In genomic region chr2:112845583-112846512, GRCm38 (mm10) we compare ENCODE assay signal across 23 mouse cellular contexts.
DNase-seq lines count a peak whose midpoint lies in the region; ATAC-seq and TF ChIP-seq lines count a peak whose summit lies in the region.
"Had no signal": no experiment of that assay in that cellular context is flagged by ENCODE, and none has a peak within 500 bp of the region (broad histone marks: within the 10 kb centered on the region; RNA-seq: fewer than 3 reads in every experiment).

No protein-coding gene starts in this region.

- no peak for ATAC-seq in forebrain, embryonic 14.5 days
- ATAC-seq in forebrain, embryonic 12.5 days (ENCODE audit: low FRiP score): no peak; the same call in 1 of the 2 replicates
- ATAC-seq in midbrain, embryonic 11.5 days (ENCODE audit: low FRiP score): 0 out of 2 replicates have a peak, but pooled peaks have one; percentile 38
- no peak; the same call in 1 of the 2 replicates for ATAC-seq in midbrain, embryonic 13.5 days
- no peak for ATAC-seq in hindbrain, postnatal 0 days
- ATAC-seq in midbrain, postnatal 0 days (ENCODE audit: low FRiP score): no peak; the same call in 1 of the 2 replicates
- ATAC-seq: CD4-positive, CD25-positive, alpha-beta regulatory T cell, adult 4 months; forebrain, embryonic 13.5 days had no signal

- H3K9ac ChIP-seq in forebrain, embryonic 14.5 days (ENCODE audit: low read length): no peak overlapping the region
- H3K9ac ChIP-seq in forebrain, embryonic 12.5 days: no peak overlapping the region
- no peak overlapping the region for H3K9ac ChIP-seq in midbrain, embryonic 11.5 days (ENCODE audit: low read length)
- no peak overlapping the region for H3K9ac ChIP-seq in midbrain, embryonic 13.5 days (replicated peaks)
- H3K9ac ChIP-seq in hindbrain, postnatal 0 days (replicated peaks; ENCODE audit: low read length): no peak overlapping the region
- H3K9ac ChIP-seq in midbrain, postnatal 0 days (replicated peaks; ENCODE audit: low read length, poor library complexity, severe bottlenecking): no peak overlapping the region
- H3K9ac ChIP-seq: embryonic facial prominence, embryonic 13.5 days; forebrain, embryonic 13.5 days; heart, embryonic 13.5 days had no signal

- no peak overlapping the region for H3K4me2 ChIP-seq in forebrain, embryonic 14.5 days (ENCODE audit: low read length)
- H3K4me2 ChIP-seq in forebrain, embryonic 12.5 days: no peak overlapping the region
- H3K4me2 ChIP-seq in midbrain, embryonic 11.5 days: no peak overlapping the region
- H3K4me2 ChIP-seq in midbrain, embryonic 13.5 days (replicated peaks): no peak overlapping the region
- no peak overlapping the region for H3K4me2 ChIP-seq in hindbrain, postnatal 0 days (ENCODE audit: low read depth, low read length)
- no peak overlapping the region for H3K4me2 ChIP-seq in midbrain, postnatal 0 days (ENCODE audit: low read depth, low read length, poor library complexity, severe bottlenecking)
- H3K4me2 ChIP-seq: embryonic facial prominence, embryonic 13.5 days; forebrain, embryonic 13.5 days; heart, embryonic 13.5 days had no signal

- H3K36me3 ChIP-seq in forebrain, embryonic 14.5 days (ENCODE audit: control insufficient read depth, insufficient read depth, low read length): no peaks in the 10 kb centered on the region
- no peaks in the 10 kb centered on the region for H3K36me3 ChIP-seq in forebrain, embryonic 12.5 days (replicated peaks)
- H3K36me3 ChIP-seq in midbrain, embryonic 11.5 days (ENCODE audit: control insufficient read depth, insufficient read depth, low read length): no peaks in the 10 kb centered on the region
- H3K36me3 ChIP-seq in midbrain, embryonic 13.5 days: no peaks in the 10 kb centered on the region
- no peaks in the 10 kb centered on the region for H3K36me3 ChIP-seq in hindbrain, postnatal 0 days (ENCODE audit: insufficient read depth, low read length)
- H3K36me3 ChIP-seq in midbrain, postnatal 0 days (ENCODE audit: insufficient read depth, low read length): no peaks in the 10 kb centered on the region
- H3K36me3 ChIP-seq: embryonic facial prominence, embryonic 13.5 days; G1E had no signal

- 8% methylated on average over 4 of the region's 4 CpGs for WGBS in forebrain, embryonic 14.5 days
- 31% methylated on average over 4 of the region's 4 CpGs for WGBS in forebrain, embryonic 12.5 days
- WGBS in midbrain, embryonic 11.5 days: 68% methylated on average over 4 of the region's 4 CpGs
- 52% methylated on average over 4 of the region's 4 CpGs for WGBS in midbrain, embryonic 13.5 days
- WGBS in hindbrain, postnatal 0 days: 37% methylated on average over 4 of the region's 4 CpGs
- 44% methylated on average over 4 of the region's 4 CpGs for WGBS in midbrain, postnatal 0 days

- H3K4me3 ChIP-seq in forebrain, embryonic 14.5 days (ENCODE audit: low read depth, low read length): no peak overlapping the region
- no peak overlapping the region for H3K4me3 ChIP-seq in forebrain, embryonic 12.5 days (replicated peaks)
- H3K4me3 ChIP-seq in midbrain, embryonic 11.5 days (ENCODE audit: low read depth, low read length): no peak overlapping the region
- no peak overlapping the region for H3K4me3 ChIP-seq in midbrain, embryonic 13.5 days (replicated peaks)
- no peak overlapping the region for H3K4me3 ChIP-seq in hindbrain, postnatal 0 days (ENCODE audit: low read length)
- H3K4me3 ChIP-seq in midbrain, postnatal 0 days (ENCODE audit: low read depth, low read length): no peak overlapping the region
- H3K4me3 ChIP-seq: embryonic facial prominence, embryonic 13.5 days; forebrain, embryonic 13.5 days; gastrocnemius, adult 2 months; heart, embryonic 13.5 days had no signal

- no peaks in the 10 kb centered on the region for H3K4me1 ChIP-seq in forebrain, embryonic 14.5 days (ENCODE audit: control insufficient read depth, insufficient read depth, low read length)
- H3K4me1 ChIP-seq in forebrain, embryonic 12.5 days: no peaks in the 10 kb centered on the region
- H3K4me1 ChIP-seq in midbrain, embryonic 11.5 days (ENCODE audit: control insufficient read depth, insufficient read depth, low read length): no peaks in the 10 kb centered on the region
- no peaks in the 10 kb centered on the region for H3K4me1 ChIP-seq in midbrain, embryonic 13.5 days (replicated peaks)
- H3K4me1 ChIP-seq in hindbrain, postnatal 0 days (ENCODE audit: insufficient read depth, low read length): no peaks in the 10 kb centered on the region
- no peaks in the 10 kb centered on the region for H3K4me1 ChIP-seq in midbrain, postnatal 0 days (ENCODE audit: insufficient read depth, low read length)
- H3K4me1 ChIP-seq: embryonic facial prominence, embryonic 13.5 days; heart, embryonic 13.5 days had no signal

- intact Hi-C loops in left cerebral cortex, postnatal 4 days (cut with DNase I): no loop called here

- peak; percentile 10 for DNase-seq in forebrain, embryonic 14.5 days (ENCODE audit: low spot score)
- DNase-seq in midbrain, embryonic 11.5 days (ENCODE audit: low spot score, missing footprints): no peak
- DNase-seq in hindbrain, postnatal 0 days (ENCODE audit: low spot score): peak; percentile 9
- peak; percentile 21 for DNase-seq in midbrain, postnatal 0 days (ENCODE audit: low spot score)
- DNase-seq in left cerebral cortex, postnatal 4 days: no peak
- DNase-seq in adrenal gland, postnatal 4 days (ENCODE audit: low spot score in 2 of 2): no peak
- DNase-seq: adrenal gland, adult 8-10 months; adrenal gland, postnatal 36 days; B cell, adult 2 months; cerebellum, adult 11-12 months; cerebellum, adult 9-10 months; cerebellum, postnatal 36 days; gastrocnemius, adult 2 months; gastrocnemius, postnatal 25 days; heart, adult 11 months; heart, postnatal 36 days had no signal

- H3K9me3 ChIP-seq in forebrain, embryonic 14.5 days (replicated peaks; ENCODE audit: control insufficient read depth, low read length): no peaks in the 10 kb centered on the region
- 0 out of 2 replicates have a peak, but pooled peaks cover 6% of the 10 kb centered on the region for H3K9me3 ChIP-seq in forebrain, embryonic 12.5 days
- no peaks in the 10 kb centered on the region for H3K9me3 ChIP-seq in midbrain, embryonic 11.5 days (ENCODE audit: control insufficient read depth, low read length)
- H3K9me3 ChIP-seq in midbrain, embryonic 13.5 days: peaks cover 5% of the 10 kb centered on the region; the same call in 1 of the 2 replicates
- H3K9me3 ChIP-seq in hindbrain, postnatal 0 days (ENCODE audit: low read length): peaks cover 5% of the 10 kb centered on the region; the same call in 1 of the 2 replicates
- 0 out of 2 replicates have a peak, but pooled peaks cover 4% of the 10 kb centered on the region for H3K9me3 ChIP-seq in midbrain, postnatal 0 days (ENCODE audit: low read length)
- H3K9me3 ChIP-seq: G1E had no signal

- no peak overlapping the region for H3K27ac ChIP-seq in forebrain, embryonic 14.5 days (ENCODE audit: low read depth, low read length)
- no peak overlapping the region for H3K27ac ChIP-seq in forebrain, embryonic 12.5 days
- H3K27ac ChIP-seq in midbrain, embryonic 11.5 days (ENCODE audit: low read depth, low read length): no peak overlapping the region
- no peak overlapping the region for H3K27ac ChIP-seq in midbrain, embryonic 13.5 days
- H3K27ac ChIP-seq in hindbrain, postnatal 0 days: no peak overlapping the region
- H3K27ac ChIP-seq in midbrain, postnatal 0 days (ENCODE audit: low read depth, low read length): no peak overlapping the region
- H3K27ac ChIP-seq: embryonic facial prominence, embryonic 13.5 days; forebrain, embryonic 13.5 days; gastrocnemius, adult 2 months; heart, embryonic 13.5 days had no signal

- no peak for TF ChIP-seq CTCF in hindbrain, postnatal 0 days (IDR thresholded peaks at IDR 0.05; ENCODE audit: low read depth)
- no peak for TF ChIP-seq CTCF in midbrain, postnatal 0 days (IDR thresholded peaks at IDR 0.05)

- H3K27me3 ChIP-seq in forebrain, embryonic 14.5 days (replicated peaks; ENCODE audit: control insufficient read depth, insufficient read depth, low read length): no peaks in the 10 kb centered on the region
- no peaks in the 10 kb centered on the region for H3K27me3 ChIP-seq in forebrain, embryonic 12.5 days
- H3K27me3 ChIP-seq in midbrain, embryonic 11.5 days (ENCODE audit: control insufficient read depth, insufficient read depth, low read length): no peaks in the 10 kb centered on the region
- no peaks in the 10 kb centered on the region for H3K27me3 ChIP-seq in midbrain, embryonic 13.5 days
- H3K27me3 ChIP-seq in hindbrain, postnatal 0 days (ENCODE audit: insufficient read depth, low read length): no peaks in the 10 kb centered on the region
- no peaks in the 10 kb centered on the region for H3K27me3 ChIP-seq in midbrain, postnatal 0 days (ENCODE audit: insufficient read depth, low read length)
- H3K27me3 ChIP-seq: embryonic facial prominence, embryonic 13.5 days; forebrain, embryonic 13.5 days; heart, embryonic 13.5 days had no signal

Comparison
In these comparisons a context has a peak if more than half of its experiments do, and no peak if none do; other contexts are left out.
1. DNase-seq: peak in forebrain, embryonic 14.5 days (single experiment), hindbrain, postnatal 0 days (single experiment) and midbrain, postnatal 0 days (single experiment); none in midbrain, embryonic 11.5 days (single experiment), left cerebral cortex, postnatal 4 days (single experiment) and adrenal gland, postnatal 4 days (0 of 2).